Comparison of ENCODE assay signal across 15 mouse cellular contexts in the genomic region with DNA sequence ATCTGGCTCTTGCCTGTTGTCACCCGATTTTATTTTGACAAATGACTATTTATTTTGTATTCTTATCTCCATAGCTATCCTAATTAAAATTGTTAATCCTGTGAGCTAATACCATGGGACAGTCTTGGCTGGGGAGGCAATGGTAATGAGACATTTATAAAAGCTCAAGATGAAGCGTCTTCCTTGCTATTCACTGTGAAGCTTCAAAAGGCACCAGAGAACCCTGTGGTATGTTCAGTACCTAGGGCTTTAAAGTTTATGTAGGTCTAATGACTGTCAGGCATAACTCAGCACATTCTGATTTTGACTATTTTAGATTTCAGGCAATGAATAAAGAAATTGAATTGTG.
"Had no signal": no experiment of that assay in that cellular context is flagged by ENCODE, and none has a peak within 500 bp of the region (broad histone marks: within the 10 kb centered on the region; RNA-seq: fewer than 3 reads in every experiment).

No protein-coding gene starts in this region.

- ATAC-seq: intestine, embryonic 16.5 days; liver, postnatal 0 days had no signal

- H3K9ac ChIP-seq: limb, embryonic 12.5 days; liver, embryonic 13.5 days; liver, postnatal 0 days; lung, embryonic 15.5 days; neural tube, embryonic 12.5 days had no signal

- H3K4me3 ChIP-seq: limb, embryonic 12.5 days; liver, embryonic 13.5 days; lung, embryonic 15.5 days; megakaryocyte, embryonic 14.5 days; neural tube, embryonic 12.5 days had no signal

- H3K9me3 ChIP-seq: limb, embryonic 12.5 days; liver, embryonic 13.5 days; lung, embryonic 15.5 days; megakaryocyte, embryonic 14.5 days; neural tube, embryonic 12.5 days had no signal

- H3K4me2 ChIP-seq: limb, embryonic 12.5 days; liver, embryonic 13.5 days; lung, embryonic 15.5 days; neural tube, embryonic 12.5 days had no signal

- DNase-seq: kidney, adult 8-10 months; kidney, postnatal 25 days; layer of hippocampus, adult 9-11 months; liver; liver, embryonic 13.5 days; liver, postnatal 0 days; lung, postnatal 14 days; right cerebral cortex, adult 18-20 months had no signal

- H3K36me3 ChIP-seq: lung, embryonic 15.5 days had no signal

- H3K27me3 ChIP-seq: limb, embryonic 12.5 days; liver, embryonic 13.5 days; lung, embryonic 15.5 days; megakaryocyte, embryonic 14.5 days; neural tube, embryonic 12.5 days had no signal

- H3K27ac ChIP-seq: limb, embryonic 12.5 days; liver, embryonic 13.5 days; lung, embryonic 15.5 days; macrophage; neural tube, embryonic 12.5 days; stomach, postnatal 0 days had no signal

- H3K4me1 ChIP-seq: lung, embryonic 15.5 days; neural tube, embryonic 12.5 days had no signal
